Mouse (Mus musculus) midbrain, embryonic 13.5 days (tissue): ENCODE measurements at regions not wholly inside any gene's neighbourhood (a gene's known extent, or its start where the extent isn't known, plus 50 kb on each side); places are given as distances from the start of the nearest gene placed in this dataset.
A peak's percentile ranks its signal among the peaks of the same experiment; 100 is the strongest.

ENCODE experiments used
- ATAC-seq: fragments of 200-750 bp; cut with Nextera tagmentation; 2 replicates; pipeline ENCODE4 v1.8.0; 2017; ENCODE audit warnings: mild to moderate bottlenecking, moderate TSS enrichment, moderate library complexity
- H3K27ac ChIP-seq: fragments of 300-500 bp; sonication (generic); 2 replicates; pipeline ENCODE4 v1.5.1; 2015; ENCODE audit warnings: inconsistent platforms, mild to moderate bottlenecking, moderate library complexity
- H3K27me3 ChIP-seq: fragments of 300-500 bp; sonication (generic); 2 replicates; pipeline ENCODE4 v1.6.1; 2015; ENCODE audit warnings: mild to moderate bottlenecking, inconsistent platforms
- H3K36me3 ChIP-seq: fragments of 300-500 bp; sonication (generic); 2 replicates; pipeline ENCODE4 v1.6.1; 2015; ENCODE audit warnings: mild to moderate bottlenecking, inconsistent platforms
- H3K4me1 ChIP-seq: fragments of 300-500 bp; sonication (generic); replicated peaks from 2 replicates; pipeline ENCODE4 v1.6.1; 2015; ENCODE audit warnings: inconsistent platforms
- H3K4me2 ChIP-seq: fragments of 300-500 bp; sonication (generic); replicated peaks from 2 replicates; pipeline ENCODE4 v1.6.1; 2015; ENCODE audit warnings: moderate library complexity, mild to moderate bottlenecking, inconsistent platforms
- H3K4me3 ChIP-seq: fragments of 300-500 bp; sonication (generic); replicated peaks from 2 replicates; pipeline ENCODE4 v1.5.1; 2015; ENCODE audit warnings: mild to moderate bottlenecking, inconsistent platforms
- H3K9ac ChIP-seq: fragments of 300-500 bp; sonication (generic); replicated peaks from 2 replicates; pipeline ENCODE4 v1.6.1; 2015; ENCODE audit warnings: mild to moderate bottlenecking, inconsistent platforms
- H3K9me3 ChIP-seq: fragments of 300-500 bp; sonication (generic); 2 replicates; pipeline ENCODE4 v1.6.1; 2016; ENCODE audit warnings: mild to moderate bottlenecking, inconsistent platforms
- WGBS: fragments of 180-500 bp; shearing (Covaris S2); methylation state at CpG from one replicate; pipeline ENCODE4 v1.1.7; 2015; 5-methylcytosine and 5-hydroxymethylcytosine counted together

DNA sequence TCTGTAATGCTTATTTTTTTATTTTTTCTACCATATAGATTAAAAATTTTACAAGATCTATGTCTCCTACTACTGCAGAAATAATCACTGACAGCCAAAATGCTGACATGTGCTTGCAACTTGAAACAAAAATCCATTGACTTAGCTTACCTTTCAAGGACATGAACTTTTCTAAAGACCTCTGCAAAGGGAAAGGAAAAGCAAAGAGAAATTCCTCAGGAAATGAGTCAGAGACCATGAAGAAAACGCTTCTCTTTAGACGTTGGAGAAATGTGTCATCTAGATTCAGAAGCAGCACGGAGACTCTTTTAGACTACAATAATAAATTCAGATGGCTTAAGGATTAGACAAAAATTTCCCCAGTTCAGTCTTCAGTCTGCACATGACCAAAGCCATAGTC lies 2188.6 kb upstream of the Tenm3 start:
- no peaks in the 10 kb centered on the region for H3K9me3 ChIP-seq
- no peak overlapping the region for H3K4me2 ChIP-seq
- H3K4me1 ChIP-seq = no peaks in the 10 kb centered on the region
- H3K36me3 ChIP-seq = no peaks in the 10 kb centered on the region
- H3K27ac ChIP-seq = no peak overlapping the region
- no peak overlapping the region for H3K9ac ChIP-seq
- H3K4me3 ChIP-seq = no peak overlapping the region
- 46% methylated on average over 3 of the region's 3 CpGs for WGBS
- ATAC-seq = no peak
- H3K27me3 ChIP-seq = no peaks in the 10 kb centered on the region

DNA sequence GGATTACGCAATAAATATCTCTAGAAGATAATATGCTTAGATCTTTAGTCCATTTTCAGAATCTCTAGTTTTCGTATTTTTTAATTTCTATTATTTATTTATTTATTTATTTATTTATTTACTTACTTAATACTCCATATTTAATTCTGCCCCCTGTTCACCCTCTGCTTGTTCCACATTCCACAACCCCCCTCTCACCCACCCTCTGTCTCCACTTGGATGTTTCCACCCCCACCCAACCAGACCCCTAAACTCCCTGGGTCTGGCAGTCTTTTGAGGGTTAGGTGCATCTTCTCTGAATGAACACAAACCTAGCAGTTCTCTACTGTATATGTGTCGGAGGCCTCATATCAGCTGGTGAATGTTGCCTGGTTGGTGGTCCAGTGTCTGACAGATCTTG lies 2166.8 kb upstream of the Tenm3 start:
- no peaks in the 10 kb centered on the region for H3K9me3 ChIP-seq
- 91% methylated on average over 3 of the region's 3 CpGs for WGBS
- H3K36me3 ChIP-seq = no peaks in the 10 kb centered on the region
- no peaks in the 10 kb centered on the region for H3K4me1 ChIP-seq
- H3K27ac ChIP-seq = no peak overlapping the region
- H3K4me3 ChIP-seq = no peak overlapping the region
- H3K27me3 ChIP-seq = no peaks in the 10 kb centered on the region
- H3K4me2 ChIP-seq = no peak overlapping the region
- ATAC-seq = no peak
- no peak overlapping the region for H3K9ac ChIP-seq

DNA sequence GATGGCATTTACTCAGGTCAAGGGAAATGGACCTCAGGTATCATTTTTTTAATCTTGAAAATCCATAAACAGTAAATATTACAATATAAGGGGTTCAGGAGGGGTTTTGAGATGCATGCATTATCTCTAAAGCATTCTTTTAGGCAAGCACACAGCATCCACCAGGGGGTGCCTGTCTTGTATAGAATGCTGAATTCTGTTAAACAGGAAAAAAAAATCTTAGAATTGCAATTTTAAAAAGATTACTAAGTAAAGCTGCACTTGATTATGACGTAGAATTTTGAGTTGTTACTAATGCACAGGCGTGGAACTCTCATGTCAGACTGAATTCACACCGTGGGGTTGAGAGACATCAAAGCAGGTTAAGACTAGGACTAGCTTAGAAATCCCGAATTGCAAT lies 2123.6 kb upstream of the Tenm3 start:
- H3K27me3 ChIP-seq = no peaks in the 10 kb centered on the region
- H3K9ac ChIP-seq = no peak overlapping the region
- no peak overlapping the region for H3K4me3 ChIP-seq
- no peaks in the 10 kb centered on the region for H3K36me3 ChIP-seq
- H3K4me1 ChIP-seq = no peaks in the 10 kb centered on the region
- H3K9me3 ChIP-seq = no peaks in the 10 kb centered on the region
- ATAC-seq = no peak
- no peak overlapping the region for H3K4me2 ChIP-seq
- 44% methylated on average over 4 of the region's 4 CpGs for WGBS
- no peak overlapping the region for H3K27ac ChIP-seq

DNA sequence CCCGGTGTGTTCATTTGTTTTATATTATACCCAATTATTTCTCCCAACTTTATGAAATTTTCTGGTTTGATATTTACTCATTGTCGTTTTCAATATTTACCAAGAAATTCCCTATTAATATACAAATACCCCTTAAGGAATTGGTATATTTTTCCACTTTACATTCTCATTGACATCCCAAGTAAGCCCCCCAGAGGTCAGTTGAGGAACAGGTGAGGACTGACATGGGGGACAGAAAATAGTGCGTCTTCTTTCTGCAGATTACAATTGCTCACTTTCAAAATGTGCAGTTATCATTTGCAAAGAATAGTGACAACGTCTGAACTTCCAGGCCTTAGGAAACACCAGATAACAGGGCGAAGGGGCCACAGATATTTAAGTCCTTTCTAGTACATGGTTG lies 2073.8 kb upstream of the Tenm3 start:
- 19% methylated on average over 5 of the region's 5 CpGs for WGBS
- H3K27ac ChIP-seq = no peak overlapping the region
- H3K4me3 ChIP-seq = peak overlapping the region; percentile 82

DNA sequence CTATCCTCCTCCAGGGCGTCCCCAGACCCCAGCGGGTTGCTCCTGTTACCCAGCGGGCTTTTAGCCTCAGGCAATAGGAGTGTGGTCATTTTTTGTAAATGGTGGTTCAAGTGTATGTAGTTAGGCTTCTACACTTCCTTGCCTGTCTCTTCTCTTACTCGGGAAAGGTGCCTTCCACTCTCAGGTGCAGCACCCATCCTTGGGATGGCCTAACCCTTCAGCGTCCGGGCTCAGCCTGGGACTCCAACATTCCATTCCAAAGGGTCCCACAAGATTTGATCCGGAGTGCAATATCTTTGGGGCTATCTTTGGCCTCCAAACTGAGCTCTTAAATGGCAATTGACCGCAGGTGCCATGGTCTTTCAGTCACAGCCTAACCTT lies 2073.0 kb upstream of the Tenm3 start:
- WGBS = 3% methylated on average over 8 of the region's 8 CpGs
- H3K4me2 ChIP-seq = peak overlapping the region; percentile 97

More for the DNA sequence above, 2073.8 kb upstream of the Tenm3 start:
- Histone ChIP-seq H3K9ac (no peak overlapping the region), H3K27me3 (peaks cover 7% of the 10 kb centered on the region; the same call in 1 of the 2 replicates), H3K4me2 (peak overlapping the region; percentile 97), H3K36me3 (no peaks in the 10 kb centered on the region), H3K4me1 (peaks cover 13% of the 10 kb centered on the region), H3K9me3 (no peaks in the 10 kb centered on the region)
- ATAC-seq = no peak

DNA sequence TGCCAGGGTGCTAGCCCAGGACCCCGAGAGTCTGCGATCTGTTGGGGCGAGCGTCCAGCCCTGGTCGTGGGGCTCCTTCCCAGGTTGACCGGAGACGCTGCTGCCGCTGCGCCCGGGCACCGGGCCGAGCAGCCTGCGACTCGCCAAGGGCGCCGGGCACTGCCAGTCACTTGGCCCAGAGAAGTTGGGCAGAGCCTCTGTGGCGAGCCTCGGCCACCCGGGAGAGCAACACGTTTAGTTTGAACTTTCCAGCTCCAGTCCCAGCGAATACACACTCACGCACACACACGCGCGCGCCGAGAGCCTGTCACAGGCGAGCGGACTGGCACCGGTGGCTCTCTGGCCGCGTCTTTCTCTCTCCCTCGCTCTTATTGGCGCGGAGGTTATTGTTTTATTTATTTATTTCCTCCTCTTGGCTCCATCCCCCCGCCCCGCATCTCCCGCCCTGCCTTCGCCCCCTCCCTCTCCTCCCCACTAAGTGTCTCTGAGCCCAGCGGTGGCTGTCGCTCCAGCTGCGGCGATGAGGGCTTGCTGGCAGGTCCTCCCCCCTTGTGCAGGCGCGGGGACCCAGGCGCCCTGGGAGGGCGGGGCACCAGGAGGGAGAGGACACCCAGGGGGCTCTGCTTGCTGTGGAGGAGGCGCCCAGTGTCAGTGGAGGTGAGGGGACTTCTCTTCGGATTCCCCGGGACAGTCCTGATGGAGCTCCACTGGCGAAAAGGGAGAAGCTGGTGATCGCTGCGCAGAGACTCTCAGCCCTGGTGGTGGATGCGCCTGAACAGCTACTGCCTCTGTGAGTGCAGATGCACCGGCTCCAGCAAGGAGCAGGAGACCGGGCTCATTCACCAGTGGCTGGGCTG lies 2072.4 kb upstream of the Tenm3 start:
- no peaks in the 10 kb centered on the region for H3K36me3 ChIP-seq
- peak overlapping the region; percentile 82 for H3K4me3 ChIP-seq
- peak overlapping the region; percentile 77 for H3K9ac ChIP-seq
- H3K9me3 ChIP-seq = no peaks in the 10 kb centered on the region
- peaks cover 13% of the 10 kb centered on the region for H3K4me1 ChIP-seq
- peaks cover 7% of the 10 kb centered on the region; the same call in 1 of the 2 replicates for H3K27me3 ChIP-seq
- peak overlapping the region; percentile 88 for H3K27ac ChIP-seq
- WGBS = under 1% methylated on average over 56 of the region's 56 CpGs
- peak overlapping the region; percentile 97 for H3K4me2 ChIP-seq
- ATAC-seq = peak; percentile 92

More for the DNA sequence above, 2073.0 kb upstream of the Tenm3 start:
- Histone ChIP-seq H3K27me3 (peaks cover 7% of the 10 kb centered on the region; the same call in 1 of the 2 replicates), H3K4me3 (peak overlapping the region; percentile 82), H3K27ac (peak overlapping the region; percentile 88), H3K4me1 (peaks cover 13% of the 10 kb centered on the region), H3K9ac (peak overlapping the region; percentile 77), H3K36me3 (no peaks in the 10 kb centered on the region), H3K9me3 (no peaks in the 10 kb centered on the region)
- no peak; the same call in 1 of the 2 replicates for ATAC-seq

DNA sequence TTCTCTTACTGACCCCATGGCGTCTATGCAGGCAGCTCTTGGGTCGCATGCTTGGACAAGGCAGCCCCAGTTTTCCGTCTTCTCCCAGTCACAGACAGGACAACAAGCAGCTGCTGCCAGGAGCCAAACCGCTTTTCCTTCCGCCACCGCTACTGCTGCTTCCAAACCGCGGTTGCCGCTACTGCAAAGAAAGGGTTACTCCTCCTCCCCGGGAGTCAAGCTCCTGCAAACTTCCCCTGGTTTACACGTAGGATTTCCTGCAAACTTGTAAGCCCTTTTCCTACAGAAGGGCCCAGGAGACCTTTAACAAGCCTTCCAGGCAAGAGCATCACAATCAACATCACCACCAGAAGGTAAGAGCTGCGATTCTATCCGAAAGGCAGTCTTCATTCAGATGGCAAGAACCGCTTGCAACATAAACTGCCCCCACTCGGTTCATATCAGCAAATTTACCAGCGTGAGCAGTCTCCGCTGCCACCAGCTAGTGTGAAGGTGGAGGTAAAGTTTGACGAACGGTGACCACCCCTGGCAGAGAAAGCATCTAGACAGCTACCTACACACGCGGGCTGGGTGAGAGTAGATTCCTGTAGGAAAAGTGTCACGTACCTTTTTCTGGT lies 2071.6 kb upstream of the Tenm3 start:
- peak overlapping the region; percentile 88 for H3K27ac ChIP-seq
- under 1% methylated on average over 22 of the region's 22 CpGs for WGBS
- peaks cover 7% of the 10 kb centered on the region; the same call in 1 of the 2 replicates for H3K27me3 ChIP-seq
- no peaks in the 10 kb centered on the region for H3K9me3 ChIP-seq
- peak overlapping the region; percentile 77 for H3K9ac ChIP-seq
- H3K4me2 ChIP-seq = peak overlapping the region; percentile 97
- H3K4me1 ChIP-seq = peaks cover 13% of the 10 kb centered on the region
- H3K4me3 ChIP-seq = peak overlapping the region; percentile 82
- H3K36me3 ChIP-seq = no peaks in the 10 kb centered on the region
- ATAC-seq = no peak; the same call in 1 of the 2 replicates

DNA sequence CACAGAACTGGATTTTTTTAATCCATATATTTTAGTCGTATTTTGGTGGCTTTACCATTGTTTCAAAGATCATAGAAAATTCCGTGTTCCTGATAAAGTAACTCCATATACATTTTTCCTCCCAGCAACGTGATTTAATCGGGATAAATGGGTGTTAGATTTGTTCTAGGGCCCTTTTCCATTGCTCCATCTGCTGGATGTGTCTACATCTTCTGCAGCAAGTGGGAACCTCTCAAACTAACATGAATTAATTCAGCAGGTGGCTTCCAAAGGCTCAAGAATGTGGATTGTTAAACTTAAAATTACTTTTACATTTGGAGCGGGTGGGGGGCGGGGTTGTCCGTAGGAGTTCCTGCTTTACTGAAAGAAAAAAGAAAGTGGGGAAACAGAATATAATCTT lies 2070.9 kb upstream of the Tenm3 start:
- Histone ChIP-seq H3K4me3 (peak overlapping the region; percentile 82), H3K27me3 (peaks cover 7% of the 10 kb centered on the region; the same call in 1 of the 2 replicates), H3K4me2 (peak overlapping the region; percentile 97), H3K9ac (peak overlapping the region; percentile 77), H3K9me3 (no peaks in the 10 kb centered on the region), H3K36me3 (no peaks in the 10 kb centered on the region), H3K4me1 (peaks cover 13% of the 10 kb centered on the region), H3K27ac (no peak overlapping the region)
- no peak for ATAC-seq
- WGBS = 12% methylated on average over 7 of the region's 7 CpGs

DNA sequence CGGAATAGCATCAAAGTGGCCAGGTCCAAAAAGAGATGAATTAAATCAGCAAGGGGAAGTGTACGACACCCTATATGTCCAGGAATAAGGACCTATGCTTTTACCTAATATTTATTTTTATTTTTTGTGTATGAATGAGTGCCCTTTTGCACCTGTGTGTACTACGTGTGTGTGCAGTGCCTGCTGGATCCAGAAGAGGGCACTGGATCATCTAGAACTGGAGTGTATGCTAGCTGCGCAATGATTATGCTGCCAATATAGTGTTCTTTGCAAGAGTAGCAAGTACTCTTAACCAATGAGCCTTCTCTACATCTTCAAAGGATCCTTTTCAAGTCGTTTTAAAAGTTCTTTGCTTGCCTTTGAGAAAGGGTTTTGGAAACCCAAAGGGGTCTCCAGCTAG lies 2034.4 kb upstream of the Tenm3 start:
- Histone ChIP-seq H3K4me1 (no peaks in the 10 kb centered on the region), H3K27ac (no peak overlapping the region), H3K27me3 (no peaks in the 10 kb centered on the region), H3K9me3 (no peaks in the 10 kb centered on the region), H3K9ac (no peak overlapping the region), H3K36me3 (no peaks in the 10 kb centered on the region), H3K4me3 (no peak overlapping the region), H3K4me2 (no peak overlapping the region)
- no peak for ATAC-seq
- WGBS = 86% methylated on average over 5 of the region's 5 CpGs
